Mouse (Mus musculus) layer of hippocampus, adult 6 months (tissue): Measurements from ENCODE around the gene Tmem63c. TPM values are rescaled to one million over a fixed set of nuclear protein-coding genes. Genes with fewer than 3 reads are reported as not detected.

Experiments used
- long read RNA-seq, 2 experiments: library from polyadenylated mRNA; unstranded; transcript quantifications; one replicate each; pipeline ENCODE4 v2.0.0; 2019 to 2020
- microRNA-seq: library from miRNA; unstranded; fragments of <30 nt; microRNA quantifications from one replicate; pipeline ENCODE4 v1.2.0, GENCODE M21; 2020
- polyA plus RNA-seq: library from polyadenylated mRNA; unstranded; fragments of <200 nt; fragmentation: Nextera tagmentation; gene quantifications from 2 replicates; pipeline ENCODE4 v1.2.3, GENCODE M21; 2021

Tmem63c gene
- polyA plus RNA-seq, result 12.6 and 13.4 TPM in 2 replicates
- long read RNA-seq, experiment 1, partial matches to known transcripts, result 9 of 14 reads
- long read RNA-seq, experiment 1, other reads (novel, unspliced or antisense), result 2 of 14 reads
- long read RNA-seq, experiment 2, transcript Tmem63c-203 (24 exons, 3,455 nt), result major isoform, 37 of 123 reads
- long read RNA-seq, experiment 2, transcript Tmem63c-201 (25 exons, 3,327 nt), result minor isoform, 5 of 123 reads
- long read RNA-seq, experiment 2, partial matches to known transcripts, result 40 of 123 reads
- long read RNA-seq, experiment 2, other reads (novel, unspliced or antisense), result 41 of 123 reads

GRCm38 (mm10) chr12:87021040-87021439, at the start of gene Tmem63c:
Gene Tmem63c, plus strand, starts transcription at chr12:87021340.

GRCm38 (mm10) chr12:86989890-86990754, 31.0 kb upstream of the Tmem63c start, which contains the start of gene Zdhhc22:
Gene Zdhhc22, minus strand, starts transcription at chr12:86990430.

DNA sequence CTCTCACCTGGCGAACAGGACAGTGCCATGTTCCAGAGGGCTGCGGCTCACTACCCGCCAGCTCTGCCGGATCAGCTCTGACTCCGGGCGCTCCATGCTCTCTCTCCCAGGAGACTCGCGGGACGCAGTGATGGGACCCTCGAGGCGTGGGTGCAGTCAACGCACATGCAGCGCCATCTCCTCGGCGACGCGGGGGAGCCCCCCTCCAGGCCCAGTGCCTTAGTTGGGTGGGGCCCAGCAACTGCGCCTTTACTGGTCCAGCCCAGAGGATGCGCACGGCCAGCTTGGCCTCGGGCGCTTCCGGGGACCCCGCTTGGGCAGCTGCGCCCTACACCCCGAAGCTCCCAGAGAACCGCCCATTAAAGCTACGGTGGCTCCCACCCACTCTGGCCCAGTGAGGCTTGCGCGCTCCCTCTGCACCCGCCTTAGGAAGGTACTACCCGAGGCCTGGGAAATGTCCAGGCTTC, 81.1 kb downstream of the Tmem63c start, which contains the start of gene Ngb:
Gene Ngb, minus strand, starts transcription at position 375 of the 467 bp plus-strand sequence.

Small RNA genes lying within 50 kb of the gene (microRNA-seq; reads per million reads assigned to microRNA genes)
- not detected for gene Gm25847

Other genes starting within 250 kb of the Tmem63c start
- 17.7 and 19.3 TPM in 2 replicates for gene Irf2bpl, start 136.5 kb upstream of the Tmem63c start, polyA plus RNA-seq
- gene Cipc, start 74.3 kb upstream of the Tmem63c start, polyA plus RNA-seq, result 27.9 and 31.9 TPM in 2 replicates
- gene Zdhhc22, start 30.9 kb upstream of the Tmem63c start, polyA plus RNA-seq, result 12.3 and 18.1 TPM in 2 replicates
- gene Ngb, start 81.2 kb downstream of the Tmem63c start, polyA plus RNA-seq, result 16.0 and 16.6 TPM in 2 replicates
- gene Gstz1, start 125.8 kb downstream of the Tmem63c start, polyA plus RNA-seq, result 36.9 and 38.4 TPM in 2 replicates
- 6.5 and 7.1 TPM in 2 replicates for gene Pomt2, start 126.6 kb downstream of the Tmem63c start, polyA plus RNA-seq
- 2.0 and 2.9 TPM in 2 replicates for gene Samd15, start 178.4 kb downstream of the Tmem63c start, polyA plus RNA-seq
- 5.1 and 5.6 TPM in 2 replicates for gene Tmed8, start 179.1 kb downstream of the Tmem63c start, polyA plus RNA-seq
- 0.18 and 0.21 TPM in 2 replicates for gene Noxred1, start 217.4 kb downstream of the Tmem63c start, polyA plus RNA-seq
- gene Vipas39, start 244.9 kb downstream of the Tmem63c start, polyA plus RNA-seq, result 26.2 and 29.3 TPM in 2 replicates
- gene Ahsa1, start 245.1 kb downstream of the Tmem63c start, polyA plus RNA-seq, result 131 and 142 TPM in 2 replicates